Mouse (Mus musculus): ENCODE measurements around the gene 4930432M17Rik.
A peak's percentile ranks its signal among the peaks of the same experiment; 100 is the strongest.

4930432M17Rik gene

DNA sequence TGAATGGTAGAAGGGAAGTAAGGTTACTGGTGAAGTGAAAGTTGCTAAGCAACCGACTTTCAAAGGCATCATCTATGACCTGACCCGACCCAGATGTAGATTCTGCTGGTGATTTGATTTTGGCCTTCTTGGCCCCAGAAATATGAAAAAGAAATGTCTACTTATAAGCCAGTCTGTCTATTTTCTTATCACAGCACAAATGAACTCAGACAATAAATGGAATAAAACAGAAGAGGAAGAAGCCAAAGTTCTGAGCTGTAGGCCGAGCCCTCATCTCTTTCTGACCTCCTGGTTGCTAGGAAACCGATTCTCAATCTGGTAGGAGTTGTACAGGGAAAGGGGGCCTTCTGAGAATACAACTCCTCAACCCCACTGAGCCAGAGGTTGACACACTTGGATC lies at the start of gene 4930432M17Rik:
Gene 4930432M17Rik (plus strand): TSS at position 301 of the 400 bp plus-strand sequence.
- DNase-seq: no peak

DNA sequence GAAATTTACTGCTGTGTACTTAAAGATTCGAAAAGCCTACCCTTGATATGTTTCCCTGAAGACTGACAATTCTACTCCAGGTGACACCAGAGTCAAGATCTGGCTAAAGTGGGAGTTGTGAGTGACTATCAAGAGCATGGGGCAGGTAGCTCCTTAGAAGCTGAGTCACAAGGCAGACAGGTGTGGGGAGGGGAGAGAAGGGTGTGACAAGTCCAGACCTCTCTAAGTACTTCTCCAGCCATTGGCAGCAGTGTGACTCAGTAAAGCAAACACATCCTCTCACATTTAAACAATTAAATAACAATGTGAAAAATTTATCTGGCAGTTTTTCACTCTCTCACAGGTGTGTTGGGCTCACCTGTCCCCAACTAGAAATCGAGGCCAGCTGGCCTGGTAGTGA lies 44.9 kb upstream of the 4930432M17Rik start:
- DNase-seq: no peak

DNA sequence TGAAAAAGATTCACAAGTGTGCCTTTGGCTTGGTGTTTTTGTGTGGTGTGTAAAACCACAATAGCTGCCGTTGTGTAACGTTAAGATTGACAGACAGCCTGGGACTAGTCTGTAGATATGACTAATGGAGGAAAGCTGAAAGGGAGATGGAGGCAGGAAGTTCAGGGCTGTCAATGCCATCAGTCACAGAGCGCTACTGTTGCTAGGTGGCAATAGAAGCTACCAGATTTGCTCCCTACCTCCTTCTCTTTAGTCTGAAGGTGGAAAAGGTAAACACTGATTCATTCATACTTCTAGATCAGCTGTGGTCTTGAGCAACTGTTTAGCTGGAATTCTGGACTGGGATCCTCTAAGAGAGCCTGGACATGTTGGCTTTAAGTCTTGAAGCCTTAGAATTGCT lies 44.3 kb upstream of the 4930432M17Rik start:
- no peak for DNase-seq

DNA sequence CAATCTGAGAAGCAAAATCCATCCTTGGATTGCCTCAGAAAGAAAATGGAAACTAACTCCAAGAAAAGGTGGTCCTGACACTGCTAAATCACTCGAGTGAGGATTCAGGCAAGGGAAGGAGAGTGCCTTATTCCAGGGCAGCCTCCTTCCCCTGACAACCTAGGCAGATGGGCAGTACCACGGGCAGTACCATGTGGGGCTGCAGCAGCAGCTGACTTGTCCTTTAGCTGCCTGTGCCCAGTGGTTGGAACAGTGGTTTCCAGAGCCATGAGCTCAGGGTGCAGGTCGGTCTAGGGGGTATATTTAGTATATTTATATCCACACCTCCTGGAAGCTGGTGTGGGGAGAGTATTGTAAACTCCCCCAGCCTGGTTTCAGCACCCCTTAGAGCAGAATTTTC lies 42.3 kb upstream of the 4930432M17Rik start:
- DNase-seq: no peak

DNA sequence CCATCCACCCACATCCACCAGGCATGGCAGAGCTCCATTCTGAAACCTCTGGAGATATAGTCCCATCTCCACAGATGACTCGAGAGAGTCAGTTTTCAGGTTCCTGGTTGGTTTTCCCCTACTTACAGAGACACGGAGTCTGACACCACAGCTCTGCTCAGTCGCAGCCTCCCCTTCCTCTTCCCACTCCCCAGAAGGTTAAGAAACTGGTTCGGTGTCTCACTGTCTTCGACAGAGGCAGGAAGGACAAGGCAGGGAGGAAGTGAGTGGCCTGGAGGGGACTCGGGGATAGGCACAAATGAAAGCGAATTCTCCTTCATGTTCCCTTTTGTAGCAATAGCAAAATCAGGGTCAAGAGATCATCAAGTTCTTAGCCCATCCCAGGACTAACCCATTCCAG lies 39.9 kb upstream of the 4930432M17Rik start:
- no peak for DNase-seq

DNA sequence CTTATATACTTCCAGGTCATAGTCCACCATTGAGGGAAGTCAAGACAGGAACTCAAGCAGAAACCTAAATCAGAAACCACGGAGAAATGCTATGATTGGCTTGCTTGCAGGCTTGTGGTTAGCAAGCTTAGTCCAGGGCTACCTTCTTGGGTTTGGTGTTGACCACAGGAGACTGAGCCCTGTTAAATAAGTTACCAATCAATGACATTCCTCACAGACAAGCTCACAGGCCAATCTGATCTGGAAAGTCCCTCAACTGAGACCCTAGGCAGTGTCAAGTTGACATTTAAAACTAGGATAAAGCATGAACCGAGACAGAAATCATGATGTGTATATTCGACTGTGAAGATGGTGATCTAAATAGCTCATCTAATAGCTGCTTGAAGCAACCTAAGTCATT lies 35.6 kb upstream of the 4930432M17Rik start:
- DNase-seq: no peak

DNA sequence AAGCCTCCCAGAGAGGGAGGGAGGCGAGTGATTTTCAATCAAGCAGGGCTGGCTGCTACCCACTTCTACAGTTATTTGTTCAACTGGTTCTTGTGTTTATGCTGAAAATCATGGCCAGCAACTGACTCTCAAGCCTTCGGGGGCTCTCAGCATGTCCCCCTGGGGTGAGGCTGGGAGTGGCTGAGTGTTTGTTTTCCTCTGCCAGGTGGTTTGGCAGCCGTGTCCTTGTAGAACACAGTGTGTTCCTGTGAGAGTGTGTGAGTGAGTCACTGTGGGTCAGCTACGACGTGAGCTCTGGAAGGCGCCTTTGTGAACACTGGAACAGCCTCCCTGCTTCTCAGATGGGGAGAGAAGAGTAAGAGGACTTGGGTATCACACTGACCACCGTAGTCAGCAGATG lies 35.1 kb upstream of the 4930432M17Rik start:
- no peak for DNase-seq

DNA sequence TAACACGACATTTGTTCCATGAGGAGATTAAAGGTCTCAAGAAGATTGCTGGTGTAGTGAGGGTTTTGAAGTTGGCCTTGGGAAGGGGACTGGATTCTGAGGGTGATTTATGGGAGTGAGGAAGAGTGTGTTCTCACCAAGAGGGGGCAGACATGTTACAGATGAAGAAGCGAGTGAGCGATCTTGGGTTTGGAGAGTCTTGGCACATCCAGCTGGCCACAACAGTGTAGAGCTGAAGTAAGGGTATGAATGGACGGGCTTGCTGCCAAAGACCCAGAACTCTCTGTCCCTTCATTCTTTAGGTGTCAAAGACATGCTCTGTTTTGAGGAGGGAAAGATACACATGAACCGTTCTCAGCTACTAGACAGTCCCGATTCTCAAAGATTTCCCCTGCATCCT lies 34.2 kb upstream of the 4930432M17Rik start:
- DNase-seq: peak; percentile 11

DNA sequence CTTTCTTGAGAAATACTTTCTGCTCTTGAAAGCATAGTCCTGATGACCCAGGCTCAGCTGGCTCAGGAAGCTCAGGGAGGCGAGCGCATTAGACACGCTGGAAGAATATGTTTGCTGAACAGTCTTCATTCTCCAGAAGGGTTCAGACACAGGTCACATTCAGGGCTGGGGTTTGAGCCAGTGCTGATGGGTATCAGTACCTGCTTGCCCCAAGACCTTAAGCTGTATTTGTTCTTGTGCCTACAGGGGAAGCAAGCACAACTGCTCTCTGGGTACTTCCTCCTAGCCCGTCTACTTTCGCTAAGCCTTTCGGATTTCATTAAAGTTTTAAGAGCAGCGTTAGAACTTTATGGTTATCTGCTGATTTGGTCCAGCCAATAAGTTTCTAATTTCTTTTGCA lies 33.8 kb upstream of the 4930432M17Rik start:
- no peak for DNase-seq

DNA sequence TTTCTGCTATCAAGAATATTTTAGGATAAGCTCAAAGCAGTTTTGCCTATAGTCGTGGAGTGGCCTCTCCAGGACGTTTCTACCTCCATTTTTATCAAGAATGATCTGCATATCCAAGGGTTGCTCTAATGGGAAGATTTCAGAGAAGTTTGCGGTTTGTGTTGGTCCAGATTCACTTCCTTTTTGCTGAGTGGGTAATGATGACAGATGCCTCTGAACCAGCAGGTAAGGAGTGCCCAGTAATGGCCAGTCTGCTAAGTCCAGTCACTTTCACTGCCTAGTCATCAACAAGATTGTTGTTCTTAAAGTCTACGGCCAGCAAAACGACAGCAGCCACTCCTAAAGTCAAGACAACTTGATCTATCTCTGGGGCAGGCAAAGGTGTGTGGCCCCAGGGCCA lies 32.8 kb upstream of the 4930432M17Rik start:
- no peak for DNase-seq

DNA sequence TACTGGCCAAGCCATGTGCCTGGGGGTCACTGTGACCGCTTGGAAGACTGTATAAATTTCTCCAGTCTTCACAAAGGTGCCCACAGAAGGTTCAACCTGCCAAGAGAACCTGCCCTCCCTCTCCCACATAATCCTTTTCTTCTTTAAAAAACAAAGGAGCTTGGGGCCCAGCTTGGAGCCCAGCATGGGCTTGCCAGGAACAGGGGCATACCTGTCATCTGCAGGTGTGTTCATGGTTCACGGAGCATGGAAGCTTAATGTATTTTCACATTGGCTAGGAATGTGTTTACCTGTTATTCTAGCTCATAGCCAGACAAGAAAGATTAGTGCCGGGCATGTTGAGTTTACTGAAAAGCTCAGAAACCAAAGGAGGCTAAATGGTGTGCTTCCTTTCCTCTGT lies 32.3 kb upstream of the 4930432M17Rik start:
- DNase-seq: no peak

DNA sequence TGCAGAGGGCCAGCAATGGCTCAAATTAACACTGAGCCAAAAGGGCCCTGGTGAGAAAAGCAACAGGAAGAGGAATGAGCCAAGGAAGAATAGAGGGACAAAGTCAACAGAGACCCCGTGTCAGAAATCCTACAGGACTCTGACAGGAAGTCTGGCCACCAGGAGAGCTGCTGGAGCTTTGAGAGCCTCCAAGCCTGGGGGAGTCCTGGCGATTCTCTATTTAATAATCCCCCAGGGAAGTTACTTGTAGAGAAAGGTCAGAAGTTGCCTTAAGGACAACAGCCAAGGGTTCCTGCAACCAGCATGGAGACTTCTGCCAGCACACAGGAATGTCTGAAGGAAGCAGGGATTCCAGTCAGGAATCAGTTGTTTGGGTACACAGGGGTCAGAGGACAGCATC lies 30.0 kb upstream of the 4930432M17Rik start:
- no peak for DNase-seq

DNA sequence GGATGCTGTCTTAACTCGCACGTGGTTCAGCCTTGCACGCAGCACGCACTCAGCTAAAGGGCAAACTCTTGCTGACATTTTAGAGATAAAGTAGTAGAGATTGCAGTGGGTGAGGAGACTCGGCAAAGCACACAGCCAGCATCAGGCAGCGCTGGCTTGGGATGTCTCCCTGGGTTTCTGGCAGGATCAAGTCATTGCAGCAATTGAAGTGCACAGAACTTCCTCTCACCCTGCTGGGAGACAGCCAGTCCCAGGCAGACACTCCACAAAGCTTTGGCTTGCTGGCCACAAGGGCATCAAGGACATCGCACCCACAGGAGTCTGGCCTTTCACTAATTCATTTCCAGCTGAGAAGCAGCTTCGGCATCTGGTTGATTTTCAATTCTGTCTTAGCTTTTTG lies 27.3 kb upstream of the 4930432M17Rik start:
- DNase-seq: peak; percentile 7

DNA sequence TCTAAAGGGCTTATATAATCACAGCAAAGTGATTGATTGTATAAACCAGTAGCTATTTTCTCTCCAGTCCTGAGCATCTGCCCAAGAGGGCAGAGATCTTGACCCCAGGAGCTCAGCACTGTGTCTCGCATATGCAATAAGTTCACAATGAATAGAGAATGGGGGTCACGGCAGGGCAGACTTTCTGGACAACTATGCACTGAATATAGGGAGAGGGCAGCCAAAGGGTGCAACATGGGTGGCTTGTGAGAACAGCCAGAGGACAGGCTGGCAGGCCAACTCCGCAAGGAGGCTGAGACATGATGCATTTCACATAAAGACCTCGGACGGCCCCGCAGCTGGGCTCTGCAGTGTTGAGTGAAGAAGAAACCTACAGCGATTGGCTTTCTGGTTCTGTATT lies 25.1 kb upstream of the 4930432M17Rik start:
- DNase-seq: no peak

DNA sequence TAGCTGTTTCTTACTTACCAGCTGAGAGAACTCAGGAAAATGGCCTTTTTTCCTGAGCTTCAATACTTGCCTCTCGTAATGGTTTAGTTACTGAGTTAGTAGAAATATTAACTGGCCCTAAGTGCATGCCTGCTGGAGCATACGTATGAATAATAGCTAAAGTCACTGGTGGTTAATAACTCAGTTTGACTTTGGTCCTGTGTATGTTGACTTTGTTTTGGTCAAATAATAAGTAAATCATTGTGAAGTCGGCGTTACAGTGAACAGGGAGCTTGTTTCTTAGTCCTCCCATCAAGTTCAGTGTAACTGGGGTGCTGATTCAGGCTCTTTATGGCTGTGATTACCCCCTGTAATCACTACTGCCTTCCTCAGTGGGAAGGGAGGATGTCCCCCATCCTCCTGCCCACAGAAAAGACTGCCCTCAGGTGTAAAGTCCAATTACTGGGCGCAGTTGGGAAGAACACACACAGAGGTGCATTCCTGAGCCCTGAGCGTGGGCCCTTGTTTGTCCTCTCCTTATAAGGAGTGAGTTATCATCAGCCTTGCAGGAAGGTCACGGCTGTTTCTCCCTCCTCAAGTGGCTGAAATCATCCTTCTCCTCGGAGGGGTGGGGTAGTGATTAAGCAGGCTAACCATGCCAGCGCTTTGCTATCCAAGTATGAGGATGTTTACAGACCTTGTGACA lies 24.1 kb upstream of the 4930432M17Rik start:
- DNase-seq: no peak

DNA sequence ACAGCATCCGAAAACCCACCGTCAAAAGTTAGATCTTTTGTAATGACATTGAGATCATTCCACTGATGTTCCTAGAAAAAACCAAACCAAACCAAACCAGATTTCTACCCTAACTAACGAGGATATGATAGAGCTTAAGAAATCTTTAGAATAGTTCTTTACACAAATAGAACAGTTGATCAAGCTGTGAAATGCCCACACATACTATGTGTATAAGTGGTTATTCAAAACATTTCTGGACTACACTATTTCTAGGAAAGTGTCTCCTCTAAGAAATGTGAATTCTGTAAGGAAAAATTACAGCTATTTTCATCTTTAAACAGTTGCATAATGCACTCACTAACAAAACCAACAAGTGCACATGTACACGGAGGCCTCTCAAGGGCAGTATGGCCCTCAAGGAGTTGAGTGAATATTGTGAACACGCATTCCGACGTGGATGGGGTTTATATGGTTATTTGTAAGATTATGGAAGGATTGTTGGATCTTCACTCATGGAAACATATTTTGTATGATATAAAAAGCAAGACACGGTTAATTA lies 22.3 kb upstream of the 4930432M17Rik start:
- no peak for DNase-seq

DNA sequence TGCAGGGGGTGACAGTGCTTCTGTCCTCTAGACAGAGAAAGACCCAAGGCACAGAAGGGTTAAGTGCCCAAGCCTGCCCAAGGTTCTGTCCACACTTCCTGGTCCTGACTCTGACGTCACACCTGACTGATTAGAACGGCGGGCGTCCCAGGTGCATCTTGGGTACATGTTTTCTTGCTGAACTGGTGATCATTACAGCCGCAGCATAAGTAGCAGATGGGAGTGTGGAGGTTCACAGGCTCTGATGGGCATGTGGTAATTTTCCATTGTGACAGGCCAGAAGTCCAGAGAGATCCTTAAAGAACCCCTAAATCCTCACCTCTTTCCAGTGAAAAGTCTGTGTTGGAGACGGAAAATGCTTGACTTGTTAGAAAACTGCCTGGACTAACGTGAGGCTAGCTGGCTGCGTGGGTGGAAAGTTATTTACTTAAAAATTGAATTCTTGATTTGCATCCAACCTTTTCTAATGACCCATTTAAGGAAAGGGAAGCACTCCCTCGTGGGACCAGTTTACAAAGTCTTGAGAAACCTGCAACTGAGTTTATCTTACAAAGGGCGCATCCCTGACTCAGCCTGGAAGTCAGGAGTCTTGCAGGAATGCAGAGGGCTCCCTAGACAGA lies 20.4 kb upstream of the 4930432M17Rik start:
- no peak for DNase-seq

DNA sequence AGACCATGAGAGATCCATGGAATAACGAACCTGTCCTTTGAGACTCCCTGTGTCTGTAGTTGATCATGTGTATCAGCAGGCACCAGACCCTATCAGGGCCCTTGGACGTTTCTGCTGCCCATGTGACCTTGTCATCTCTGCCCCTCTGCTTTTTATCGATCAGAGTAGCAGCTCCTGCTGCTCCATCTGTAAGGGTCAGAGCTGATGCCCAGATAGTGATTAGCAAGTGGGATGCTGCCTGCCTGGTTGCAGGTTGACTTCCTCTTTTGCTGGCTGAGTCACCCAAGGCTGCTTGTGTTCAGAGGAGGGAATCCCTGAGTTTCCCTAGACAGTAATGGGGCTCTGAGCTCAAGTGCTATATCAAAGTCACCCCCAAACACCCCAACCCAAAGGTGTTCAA lies 18.9 kb upstream of the 4930432M17Rik start:
- DNase-seq: no peak

DNA sequence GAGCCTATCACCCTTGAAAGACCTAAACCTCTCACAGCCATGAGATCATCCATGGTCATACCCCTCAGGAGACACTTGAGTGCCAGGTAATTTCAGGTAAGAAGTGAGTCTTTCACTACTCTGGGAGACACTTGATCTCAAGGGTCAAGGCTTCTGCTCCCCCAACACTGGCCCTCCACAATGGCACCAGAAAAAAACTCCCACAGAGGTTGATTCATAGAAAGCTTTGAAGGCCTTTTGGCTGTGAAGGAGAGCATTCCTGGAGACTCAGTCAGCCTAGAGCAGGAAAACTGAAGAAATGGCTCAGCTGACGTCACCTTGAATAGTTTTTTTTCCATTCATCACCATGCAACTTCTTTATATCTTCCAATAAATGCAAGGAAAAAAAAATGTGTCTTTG lies 18.4 kb upstream of the 4930432M17Rik start:
- no peak for DNase-seq

DNA sequence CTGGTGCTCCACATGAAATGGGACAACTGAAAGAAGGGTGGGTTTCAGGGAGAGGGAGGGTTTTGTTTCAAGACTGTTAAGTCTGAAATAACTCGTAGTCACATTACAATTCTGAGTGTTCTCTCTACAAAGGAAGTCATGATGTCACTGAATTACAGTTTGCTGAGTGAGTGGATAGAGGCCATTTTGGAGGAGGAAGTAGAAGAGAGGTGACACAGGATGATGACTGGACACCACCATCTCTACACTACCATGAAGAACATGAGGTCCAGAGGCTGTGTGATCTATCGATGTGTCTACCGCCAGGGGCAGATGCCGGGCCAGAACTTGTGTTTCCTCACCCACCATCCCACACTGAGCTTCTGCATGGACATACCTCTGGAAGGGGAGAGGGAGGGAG lies 13.6 kb upstream of the 4930432M17Rik start:
- no peak for DNase-seq

DNA sequence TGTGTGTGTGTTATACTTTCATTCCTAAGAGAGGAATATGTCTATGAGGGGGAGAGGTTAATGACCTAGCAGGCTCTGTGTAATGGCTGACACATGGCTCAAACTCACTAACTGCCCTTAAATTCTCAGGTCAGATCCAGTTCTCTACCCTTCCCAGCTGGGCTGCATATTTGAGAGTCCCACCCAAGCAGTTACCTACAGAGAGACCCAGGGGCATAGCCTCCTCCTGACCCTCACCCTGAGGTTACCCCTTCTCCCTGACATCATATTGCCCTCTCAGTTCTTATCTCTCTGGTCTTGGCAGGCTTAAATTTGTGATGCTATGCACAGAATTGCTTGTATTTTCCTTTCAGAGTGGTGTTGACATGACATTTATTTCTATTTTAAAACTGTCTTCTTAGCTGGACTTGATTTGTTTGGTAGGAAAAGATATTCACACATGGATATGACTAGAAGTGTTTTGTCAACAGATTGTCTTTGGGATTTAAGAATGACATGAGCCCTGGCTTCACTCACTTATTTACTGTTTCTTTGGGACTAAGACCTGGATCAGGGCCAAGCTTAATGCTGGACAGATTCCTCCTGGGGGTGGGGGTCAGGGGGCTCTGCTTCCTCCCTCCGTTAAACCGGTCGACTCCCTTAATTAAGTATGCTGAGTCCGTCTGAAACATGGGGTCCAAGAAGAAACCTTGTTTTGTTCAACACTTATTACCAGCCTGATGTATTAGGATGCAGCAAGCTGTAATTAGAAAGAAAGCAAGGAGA lies 7.7 kb upstream of the 4930432M17Rik start:
- DNase-seq: no peak

DNA sequence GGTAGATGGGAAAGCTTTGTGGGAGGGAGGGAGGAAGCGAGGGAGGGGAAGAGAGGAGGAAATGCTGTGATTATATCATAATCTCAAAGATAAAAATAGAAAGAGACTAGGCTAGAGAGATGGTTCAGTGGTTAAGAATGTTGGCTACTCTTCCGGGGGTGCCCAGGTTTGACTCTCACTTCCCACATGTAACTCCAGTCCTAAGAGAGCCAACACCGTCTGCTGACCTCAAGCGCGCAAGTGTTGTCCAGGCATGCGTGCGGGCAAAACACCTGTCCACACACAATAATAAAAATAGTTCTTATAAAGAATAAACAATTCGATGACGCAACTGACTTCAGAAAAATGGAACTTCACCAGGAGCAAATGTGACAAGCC lies 7.1 kb upstream of the 4930432M17Rik start:
- DNase-seq: no peak

DNA sequence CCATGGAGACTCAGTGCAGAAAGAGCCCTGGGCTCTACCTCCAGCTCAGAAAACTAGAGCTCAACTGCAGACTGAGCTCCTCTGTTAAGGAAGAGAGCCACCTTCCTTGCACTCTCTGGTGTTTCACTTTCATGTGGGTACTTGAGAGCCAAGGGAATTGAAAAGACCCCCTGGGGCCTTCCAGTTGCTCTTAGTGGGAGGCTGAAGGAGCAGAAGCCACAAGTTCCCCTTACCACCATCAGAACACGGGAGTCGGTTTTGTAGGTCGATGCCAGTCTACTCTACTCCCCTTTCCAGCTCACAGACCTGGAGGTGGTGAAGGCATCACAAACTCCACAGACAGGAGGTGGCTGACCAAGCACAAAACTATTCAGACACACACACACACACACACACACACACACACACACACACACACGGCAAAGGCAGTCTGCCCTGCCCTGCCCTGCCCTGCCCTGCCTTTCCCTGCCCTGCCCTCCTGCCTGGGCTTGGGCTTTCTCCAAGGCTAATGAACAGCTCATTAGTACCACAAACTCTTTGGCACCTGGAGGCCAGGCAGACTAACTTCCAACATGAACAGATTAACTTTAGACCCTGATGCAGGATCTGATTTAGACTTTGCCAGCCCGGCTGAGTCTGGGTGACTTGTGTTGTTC lies 1.7 kb downstream of the 4930432M17Rik start:
- DNase-seq: no peak

DNA sequence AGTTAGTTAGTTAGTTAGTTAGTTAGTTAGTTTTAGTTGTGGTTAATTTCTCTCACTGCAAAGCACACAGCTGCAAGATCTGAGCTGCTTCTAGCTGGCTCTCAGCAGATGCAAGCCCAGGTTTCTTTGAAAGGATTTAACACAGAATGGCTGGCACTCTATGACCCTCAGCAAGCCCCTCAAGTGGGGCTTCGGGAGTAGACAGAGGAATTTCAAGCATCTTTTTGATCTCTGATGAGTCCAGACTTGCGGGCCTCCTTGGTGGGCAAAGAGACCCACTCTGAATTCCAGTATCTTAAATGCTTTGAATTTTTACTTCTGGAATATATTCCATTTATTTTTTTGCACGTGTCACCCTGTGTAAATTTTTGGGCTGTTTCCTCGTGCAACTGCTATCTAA lies 8.4 kb downstream of the 4930432M17Rik start:
- DNase-seq: no peak

All from cerebellum, adult 8-10 months (tissue).